Mouse (Mus musculus): Measurements from ENCODE around the gene Ptpdc1.

DNA sequence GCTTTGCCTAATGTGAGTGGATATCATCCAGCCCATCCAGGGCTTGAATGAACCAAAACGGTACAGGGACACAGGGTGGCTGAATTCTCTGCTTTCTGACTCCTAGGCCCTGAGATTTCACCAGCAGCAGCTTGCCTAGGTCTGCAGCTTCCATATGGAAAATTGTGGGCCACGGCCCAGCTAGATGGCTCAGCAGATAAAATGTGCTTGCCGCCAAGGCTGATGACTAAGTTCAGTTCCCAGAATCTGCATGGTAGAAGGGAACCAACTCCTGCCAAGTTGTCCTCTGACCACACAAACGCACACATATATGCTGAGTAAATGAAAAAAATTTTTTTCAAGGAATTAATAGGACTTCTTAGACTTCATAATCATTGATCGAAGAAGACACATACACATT, 77.2 kb downstream of the Ptpdc1 start:
- TF ChIP-seq CTCF (conservative IDR thresholded peaks at IDR 0.05; ENCODE audit: low read length) (no peak), POU5F1 (IDR thresholded peaks at IDR 0.05; ENCODE audit: borderline replicate concordance, low read length) (no peak)
